Mouse (Mus musculus): ENCODE results near the gene Hist1h2ah. TPM values are rescaled to one million over a fixed set of nuclear protein-coding genes. Genes with fewer than 3 reads are reported as not detected.

Gene Hist1h2ah
- polyA plus RNA-seq, 1 experiment from 2014 or later: not detected

Small RNA genes lying within 50 kb of the gene (microRNA-seq; reads per million reads assigned to microRNA genes)
- not detected for gene Gm26300
- not detected for gene Gm44390
- gene Gm44486: not detected

Other genes with a start within 250 kb of the Hist1h2ah start
- 8.5 TPM in 1 of 2 replicates, not detected in the other for gene Hist1h2an, start 248.3 kb downstream of the Hist1h2ah start, polyA plus RNA-seq (2015; fragmentation: Nextera tagmentation; extraction: Ambion mirVana)
- gene Hist1h2bp, start 248.1 kb downstream of the Hist1h2ah start, polyA plus RNA-seq (2015; fragmentation: Nextera tagmentation; extraction: Ambion mirVana): 0.66 and 1.7 TPM in 2 replicates
- 11.1 and 13.1 TPM in 2 replicates for gene Hist1h2bq, start 225.4 kb downstream of the Hist1h2ah start, polyA plus RNA-seq (2015; fragmentation: Nextera tagmentation; extraction: Ambion mirVana)
- not detected in 2 replicates for gene Hist1h2ao, start 225.1 kb downstream of the Hist1h2ah start, polyA plus RNA-seq (2015; fragmentation: Nextera tagmentation; extraction: Ambion mirVana)
- gene Hist1h4m, start 223.8 kb downstream of the Hist1h2ah start, polyA plus RNA-seq (2015; fragmentation: Nextera tagmentation; extraction: Ambion mirVana): not detected in 2 replicates
- gene Hist1h4n, start 203.4 kb downstream of the Hist1h2ah start, polyA plus RNA-seq (2015; fragmentation: Nextera tagmentation; extraction: Ambion mirVana): 11.0 and 11.2 TPM in 2 replicates
- 1,729 and 1,932 TPM in 2 replicates for gene Hist1h2ap, start 202.1 kb downstream of the Hist1h2ah start, polyA plus RNA-seq (2015; fragmentation: Nextera tagmentation; extraction: Ambion mirVana)
- gene Hist1h2br, start 201.8 kb downstream of the Hist1h2ah start, polyA plus RNA-seq (2015; fragmentation: Nextera tagmentation; extraction: Ambion mirVana): 11.3 and 12.2 TPM in 2 replicates
- 20.5 and 22.3 TPM in 2 replicates for gene Zfp184, start 90.5 kb downstream of the Hist1h2ah start, polyA plus RNA-seq (2015; fragmentation: Nextera tagmentation; extraction: Ambion mirVana)
- not detected in 2 replicates for gene Pom121l2, start 54.4 kb downstream of the Hist1h2ah start, polyA plus RNA-seq (2015; fragmentation: Nextera tagmentation; extraction: Ambion mirVana)
- gene Prss16, start 25.8 kb downstream of the Hist1h2ah start, polyA plus RNA-seq (2015; fragmentation: Nextera tagmentation; extraction: Ambion mirVana): not detected in 2 replicates
- 4.0 and 5.5 TPM in 2 replicates for gene Hist1h2bk, start 302 bp upstream of the Hist1h2ah start, polyA plus RNA-seq (2015; fragmentation: Nextera tagmentation; extraction: Ambion mirVana)
- 18.1 and 20.1 TPM in 2 replicates for gene Hist1h4i, start 5.8 kb upstream of the Hist1h2ah start, polyA plus RNA-seq (2015; fragmentation: Nextera tagmentation; extraction: Ambion mirVana)
- gene Hist1h2ag, start 7.4 kb upstream of the Hist1h2ah start, polyA plus RNA-seq (2015; fragmentation: Nextera tagmentation; extraction: Ambion mirVana): 17.7 and 21.2 TPM in 2 replicates
- gene Hist1h2bj, start 7.6 kb upstream of the Hist1h2ah start, polyA plus RNA-seq (2015; fragmentation: Nextera tagmentation; extraction: Ambion mirVana): 7.6 and 8.3 TPM in 2 replicates
- gene Vmn1r188, start 48.9 kb upstream of the Hist1h2ah start, polyA plus RNA-seq (2015; fragmentation: Nextera tagmentation; extraction: Ambion mirVana): not detected in 2 replicates
- not detected in 2 replicates for gene Vmn1r189, start 70.3 kb upstream of the Hist1h2ah start, polyA plus RNA-seq (2015; fragmentation: Nextera tagmentation; extraction: Ambion mirVana)
- gene Vmn1r191, start 148.4 kb upstream of the Hist1h2ah start, polyA plus RNA-seq (2015; fragmentation: Nextera tagmentation; extraction: Ambion mirVana): not detected in 2 replicates
- gene Vmn1r192, start 155.6 kb upstream of the Hist1h2ah start, polyA plus RNA-seq (2015; fragmentation: Nextera tagmentation; extraction: Ambion mirVana): not detected in 2 replicates
- gene Vmn1r193, start 187.6 kb upstream of the Hist1h2ah start, polyA plus RNA-seq (2015; fragmentation: Nextera tagmentation; extraction: Ambion mirVana): not detected in 2 replicates
- not detected in 2 replicates for gene Vmn1r194, start 208.6 kb upstream of the Hist1h2ah start, polyA plus RNA-seq (2015; fragmentation: Nextera tagmentation; extraction: Ambion mirVana)
- gene Vmn1r195, start 235.0 kb upstream of the Hist1h2ah start, polyA plus RNA-seq (2015; fragmentation: Nextera tagmentation; extraction: Ambion mirVana): not detected in 2 replicates

Data from midbrain, embryonic 13.5 days (tissue).